Mouse (Mus musculus) left cerebral cortex, postnatal 25 days (tissue): ENCODE results near the gene Pi4kb. TPM values are rescaled to one million over a fixed set of nuclear protein-coding genes. Genes with fewer than 3 reads are reported as not detected.
A peak's percentile ranks its signal among the peaks of the same experiment; 100 is the strongest.

ENCODE experiments used
- DNase-seq, 2 experiments: peaks; one replicate each; pipeline ENCODE4 v3.0.0; 2022; ENCODE audit warnings: low spot score in 2 of 2, mixed read lengths in 1 of 2
- intact Hi-C: fragments of 180-260 bp; cut with DNase I; formaldehyde crosslinking; loops from one replicate; pipeline ENCODE4 v1.15.1; 2025
- microRNA-seq, 2 experiments: library from miRNA; unstranded; fragments of <30 nt; microRNA quantifications; one replicate each; pipeline ENCODE4 v1.2.0; 2022
- total RNA-seq, 2 experiments: library from RNA; stranded (reverse); gene quantifications; 2 replicates each; pipeline ENCODE4 v1.2.3; 2021

Pi4kb gene
- total RNA-seq, 2 experiments from 2014 or later = 51.0 to 61.8 TPM

DNA sequence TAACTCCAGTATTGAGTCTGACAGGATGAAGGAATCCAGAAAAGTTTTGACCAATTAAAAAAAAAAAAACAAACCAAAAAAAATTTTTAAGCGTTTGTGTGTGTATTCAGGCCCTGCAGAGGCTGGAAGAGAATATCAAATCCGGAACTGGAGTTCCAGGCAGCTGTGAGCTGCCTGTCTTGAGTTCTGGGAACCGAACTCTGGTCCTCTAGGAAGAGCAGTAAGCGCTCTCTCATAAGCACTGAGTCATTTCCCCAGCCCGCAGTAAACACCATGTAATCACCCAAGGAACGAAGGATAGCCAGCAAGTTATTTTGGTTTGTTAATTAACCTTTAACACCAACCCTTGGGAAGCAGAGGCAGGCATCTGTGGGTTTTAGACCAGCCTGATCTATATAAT, 68.7 kb downstream of the Pi4kb start:
- DNase-seq = no peak
- intact Hi-C loops = no loop called here

DNA sequence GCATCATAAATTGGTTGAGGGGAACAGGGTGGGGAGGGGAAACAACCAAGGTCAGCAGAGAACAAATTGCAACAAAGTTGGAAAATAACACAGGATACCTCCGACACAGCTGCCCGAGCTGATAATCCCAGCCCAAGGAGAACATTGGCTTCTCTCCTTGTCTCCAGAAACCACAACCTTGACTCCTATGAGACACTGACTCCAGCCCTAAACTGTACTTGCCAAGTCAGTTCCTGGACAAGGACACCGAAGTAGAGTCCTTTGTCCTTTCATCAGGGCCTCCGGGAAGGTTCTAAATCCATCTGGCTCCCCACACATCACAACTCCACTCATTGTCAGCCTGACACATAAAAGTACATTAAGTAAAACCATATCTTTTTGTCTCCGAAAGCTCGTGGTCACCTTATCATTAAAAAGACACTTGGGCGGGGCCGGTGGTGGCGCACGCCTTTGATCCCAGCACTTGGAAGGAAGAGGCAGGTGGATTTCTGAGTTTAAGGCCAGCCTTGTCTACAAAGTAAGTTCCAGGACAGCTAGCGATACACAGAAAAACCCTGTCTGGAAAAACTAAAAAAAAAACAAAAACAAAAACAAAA, 72.0 kb downstream of the Pi4kb start:
- DNase-seq = no peak
- intact Hi-C loops = no loop called here

DNA sequence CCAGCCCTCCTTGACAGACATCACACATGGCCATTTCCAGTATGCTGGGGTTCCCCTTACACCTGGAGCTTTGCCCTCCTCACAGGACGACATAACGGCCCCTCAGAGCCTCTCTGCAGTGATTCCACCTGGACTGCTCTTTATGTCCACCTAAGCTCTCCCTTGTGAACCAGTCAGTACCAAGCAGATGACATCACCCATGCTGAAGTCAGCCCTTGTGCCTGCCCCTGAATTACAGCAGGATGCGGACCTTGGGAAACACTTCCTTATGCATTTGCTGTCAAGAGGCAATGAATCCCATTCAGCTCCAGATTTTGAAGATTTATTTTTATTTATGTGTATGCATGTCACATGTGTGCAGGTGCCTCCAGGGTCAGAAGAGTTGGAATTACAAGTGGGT, 73.4 kb downstream of the Pi4kb start:
- no peak for DNase-seq
- intact Hi-C loops = no loop called here

DNA sequence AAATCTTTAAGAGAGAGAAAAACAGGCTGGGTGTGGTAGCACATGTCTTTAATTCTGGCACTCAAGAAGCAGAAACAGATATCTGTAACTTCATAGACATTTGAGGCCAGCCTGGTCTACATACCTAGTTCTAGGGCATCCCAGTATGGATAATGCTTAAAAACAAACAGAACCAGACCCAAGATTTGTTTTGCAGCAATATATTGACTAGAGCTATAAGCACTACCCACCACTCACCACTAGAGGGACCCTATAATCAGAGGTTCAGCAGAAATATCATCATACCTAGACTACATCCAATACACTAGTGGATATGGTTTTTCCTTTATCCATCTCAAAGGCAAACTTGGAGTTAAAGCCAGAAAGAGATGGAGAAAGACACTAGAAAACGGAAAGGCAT, 78.4 kb downstream of the Pi4kb start:
- intact Hi-C loops = loop anchor here (2.0 kb wide), 1 partner anchor 54 kb away; the partner anchor contains the start of gene Pip5k1a

DNA sequence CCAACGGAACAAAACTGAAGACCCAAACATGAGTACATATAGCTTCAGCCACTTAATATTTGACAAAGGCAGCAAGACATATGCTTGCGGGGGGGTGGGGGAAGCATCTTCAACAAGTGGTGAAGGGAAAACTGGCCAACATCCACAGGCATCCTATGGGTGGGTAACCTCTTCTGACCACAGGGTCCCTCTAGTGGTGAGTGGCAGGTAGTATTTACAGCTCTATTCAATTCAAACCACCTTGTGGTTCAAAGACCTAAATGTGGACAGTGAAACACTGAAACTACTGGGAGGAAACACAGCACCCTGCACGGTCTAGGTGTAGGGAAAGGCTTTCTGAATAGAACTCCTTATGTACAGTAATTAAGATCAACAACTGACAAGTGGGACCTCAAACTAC, 79.2 kb downstream of the Pi4kb start:
- intact Hi-C loops = loop anchor here (2.0 kb wide), 1 partner anchor 53 kb away; the partner anchor contains the start of gene Pip5k1a
- DNase-seq = peak; percentile 26 to 44

More for the DNA sequence above, 78.4 kb downstream of the Pi4kb start:
- peak; percentile 42 to 60 for DNase-seq

DNA sequence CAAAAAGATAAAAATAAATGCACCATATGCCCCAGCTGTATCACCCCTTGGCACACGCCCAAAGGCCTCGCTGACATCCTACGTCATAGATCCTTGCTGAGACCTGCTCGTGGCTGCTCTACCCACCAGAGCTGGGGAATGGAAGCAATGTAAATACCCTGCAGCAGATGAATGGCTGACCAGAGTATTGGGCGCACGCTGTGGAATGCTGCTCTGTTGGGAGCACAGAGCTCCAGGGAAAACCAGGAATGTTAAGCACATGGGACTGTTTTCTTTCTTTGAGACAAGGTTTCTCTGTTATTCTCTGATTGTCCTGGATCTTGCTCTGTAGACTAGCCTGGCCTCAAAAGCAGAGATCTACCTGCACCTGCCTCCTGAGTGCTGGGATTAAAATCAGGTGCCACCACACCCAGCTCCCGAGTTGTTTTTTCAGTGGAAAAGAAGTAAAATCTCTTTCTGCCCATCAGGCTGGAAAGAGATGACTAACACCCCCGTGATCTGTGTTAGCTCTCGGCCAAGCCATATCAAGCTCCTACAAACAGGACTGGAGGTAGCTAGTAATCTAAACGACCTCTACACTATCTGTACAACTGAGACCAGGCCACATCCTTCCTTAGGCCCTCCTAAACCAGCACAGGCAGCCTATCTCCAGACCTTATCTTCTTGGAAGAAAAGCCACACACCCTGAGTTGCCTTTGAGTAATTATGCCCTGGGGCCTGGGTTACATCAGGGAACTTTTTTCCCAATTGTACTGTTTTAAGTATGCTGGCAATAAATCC, 80.1 kb downstream of the Pi4kb start:
- intact Hi-C loops = no loop called here
- peak in 1 of 2 experiments; percentile 28 for DNase-seq

DNA sequence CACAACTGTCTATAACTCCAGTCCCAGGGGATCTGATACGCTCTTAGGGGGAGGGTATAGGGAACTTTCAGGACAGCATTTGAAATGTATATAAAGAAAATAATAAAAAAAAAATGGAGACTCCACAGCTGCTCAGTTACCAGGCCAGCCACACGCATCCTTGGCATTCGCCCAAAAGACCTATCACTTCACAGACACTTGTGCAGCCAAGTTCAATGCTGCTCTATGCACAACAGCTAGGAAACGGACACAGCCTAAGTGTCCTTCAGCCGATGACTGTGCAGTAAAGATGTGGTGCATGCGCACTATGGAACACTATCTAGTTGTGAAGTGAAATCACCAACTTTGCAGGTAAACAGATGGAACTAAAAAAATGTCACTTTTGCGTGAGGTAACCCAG, 81.7 kb downstream of the Pi4kb start:
- intact Hi-C loops = no loop called here
- DNase-seq = no peak

Small RNA genes within 50 kb of the gene (microRNA-seq; reads per million reads assigned to microRNA genes)
- 2.2 to 5.7 reads per million in 2 experiments for gene Mir7013

Other genes with a start within 250 kb of the Pi4kb start
- gene Cgn, start 188.2 kb upstream of the Pi4kb start, total RNA-seq = 1 to 10 TPM; 3.3 to 3.4 TPM
- gene Pogz, start 137.2 kb upstream of the Pi4kb start, total RNA-seq = 10 to 100 TPM; 57.4 to 58.1 TPM
- gene Psmb4, start 87.8 kb upstream of the Pi4kb start, total RNA-seq = 100 to 1,000 TPM; 263 to 284 TPM
- 1 to 10 TPM; 7.5 to 9.0 TPM for gene Selenbp1, start 41.7 kb upstream of the Pi4kb start, total RNA-seq
- gene Rfx5, start 20.7 kb upstream of the Pi4kb start, total RNA-seq = 10 to 100 TPM; 22.2 to 27.6 TPM
- gene Zfp687, start 40.7 kb downstream of the Pi4kb start, total RNA-seq = 10 to 100 TPM; 21.4 to 22.2 TPM
- gene Psmd4, start 67.9 kb downstream of the Pi4kb start, total RNA-seq = 100 to 1,000 TPM; 154 to 156 TPM
- gene Pip5k1a, start 132.2 kb downstream of the Pi4kb start, total RNA-seq = 10 to 100 TPM; 51.1 to 51.7 TPM
- 10 to 100 TPM; 36.2 to 43.7 TPM for gene Vps72, start 136.3 kb downstream of the Pi4kb start, total RNA-seq
- gene Tmod4, start 149.7 kb downstream of the Pi4kb start, total RNA-seq = not detected
- gene Scnm1, start 159.3 kb downstream of the Pi4kb start, total RNA-seq = 10 to 100 TPM; 42.1 to 46.2 TPM
- 10 to 100 TPM; 16.8 to 18.1 TPM for gene Lysmd1, start 159.4 kb downstream of the Pi4kb start, total RNA-seq
- 1 to 10 TPM; 2.6 to 3.2 TPM for gene Tnfaip8l2, start 167.6 kb downstream of the Pi4kb start, total RNA-seq
- gene Sema6c, start 185.7 kb downstream of the Pi4kb start, total RNA-seq = 10 to 100 TPM; 24.7 to 25.3 TPM
- 1 to 10 TPM; 7.5 to 8.9 TPM for gene Gabpb2, start 243.2 kb downstream of the Pi4kb start, total RNA-seq